Mouse (Mus musculus) gastrocnemius, postnatal 36 days (tissue): ENCODE measurements around the gene Mprip. TPM values are rescaled to one million over a fixed set of nuclear protein-coding genes. Genes with fewer than 3 reads are reported as not detected.

Experiments
- DNase-seq, 2 experiments: peaks; one replicate each; pipeline ENCODE4 v3.0.0; 2022
- intact Hi-C: fragments of 180-260 bp; cut with DNase I; formaldehyde crosslinking; loops from one replicate; pipeline ENCODE4 v1.15.1; 2025
- total RNA-seq, 2 experiments: library from RNA; stranded (reverse); gene quantifications; 2 replicates each; pipeline ENCODE4 v1.2.3; 2021

Mprip gene
- total RNA-seq, 2 experiments from 2014 or later: 65.7 to 76.2 TPM

- no peak for DNase-seq
- intact Hi-C loops: no loop called here
These were observed 154.5 kb downstream of the Mprip start for GRCm38 (mm10) chr11:59815482-59816065.

- intact Hi-C loops: no loop called here
- no peak for DNase-seq
These were observed 156.8 kb downstream of the Mprip start for GRCm38 (mm10) chr11:59817916-59818315.

- intact Hi-C loops: no loop called here
- no peak for DNase-seq
These were observed 160.5 kb downstream of the Mprip start for GRCm38 (mm10) chr11:59821625-59822024.

Other genes starting within 250 kb of the Mprip start
- 1 to 10 TPM; 6.9 to 8.2 TPM for gene Jmjd4, start 211.3 kb upstream of the Mprip start, total RNA-seq
- gene Snap47, start 210.1 kb upstream of the Mprip start, total RNA-seq: 10 to 100 TPM; 19.5 to 20.5 TPM
- gene Zfp867, start 188.8 kb upstream of the Mprip start, total RNA-seq: 1 to 10 TPM; 1.8 to 2.8 TPM
- 10 to 100 TPM; 14.8 to 17.1 TPM for gene Zkscan17, start 134.6 kb upstream of the Mprip start, total RNA-seq
- under 1 TPM in 1 of 2 experiments, not detected in 1; 0.10 TPM for gene Nlrp3, start 119.7 kb upstream of the Mprip start, total RNA-seq
- gene Olfr222, start 85.1 kb upstream of the Mprip start, total RNA-seq: not detected
- gene Olfr223, start 68.0 kb upstream of the Mprip start, total RNA-seq: not detected
- not detected for gene Pld6, start 126.3 kb downstream of the Mprip start, total RNA-seq
- gene Flcn, start 148.7 kb downstream of the Mprip start, total RNA-seq: 10 to 100 TPM; 41.9 to 43.6 TPM
- gene Nt5m, start 178.1 kb downstream of the Mprip start, total RNA-seq: 10 to 100 TPM; 18.0 to 18.6 TPM
- 10 to 100 TPM; 67.6 to 78.1 TPM for gene Cops3, start 178.5 kb downstream of the Mprip start, total RNA-seq